Mouse (Mus musculus) midbrain, embryonic 12.5 days (tissue): Measurements from ENCODE around the gene Gm11639. TPM values are rescaled to one million over a fixed set of nuclear protein-coding genes. Genes with fewer than 3 reads are reported as not detected.
"Not testable (repeated sequence)": the region's sequence is repeated elsewhere in the genome, so short reads cannot be mapped to it uniquely, and the experiment has no call there.

Experiments
- ATAC-seq: fragments of 200-750 bp; cut with Nextera tagmentation; 2 replicates; pipeline ENCODE4 v1.8.0; 2017; ENCODE audit warnings: low read depth, moderate TSS enrichment, moderate library complexity; ENCODE audit not compliant: low FRiP score
- H3K27ac ChIP-seq: fragments of 300-500 bp; sonication (generic); replicated peaks from 2 replicates; pipeline ENCODE4 v1.5.1; 2016; ENCODE audit warnings: mild to moderate bottlenecking
- H3K27me3 ChIP-seq: fragments of 300-500 bp; sonication (generic); 2 replicates; pipeline ENCODE4 v1.6.1; 2016; ENCODE audit warnings: mild to moderate bottlenecking
- H3K36me3 ChIP-seq: fragments of 300-500 bp; sonication (generic); 2 replicates; pipeline ENCODE4 v1.6.1; 2016
- H3K4me1 ChIP-seq: fragments of 300-500 bp; sonication (generic); 2 replicates; pipeline ENCODE4 v1.6.1; 2016
- H3K4me2 ChIP-seq: fragments of 300-500 bp; sonication (generic); replicated peaks from 2 replicates; pipeline ENCODE4 v1.6.1; 2016; ENCODE audit warnings: mild to moderate bottlenecking, moderate library complexity
- H3K4me3 ChIP-seq: fragments of 300-500 bp; sonication (generic); 2 replicates; pipeline ENCODE4 v1.5.1; 2016; ENCODE audit warnings: mild to moderate bottlenecking
- H3K9ac ChIP-seq: fragments of 300-500 bp; sonication (generic); replicated peaks from 2 replicates; pipeline ENCODE4 v1.6.1; 2016; ENCODE audit warnings: mild to moderate bottlenecking, moderate library complexity
- H3K9me3 ChIP-seq: fragments of 300-500 bp; sonication (generic); 2 replicates; pipeline ENCODE4 v1.6.1; 2016; ENCODE audit warnings: mild to moderate bottlenecking
- WGBS: fragments of 180-500 bp; shearing (Covaris S2); methylation state at CpG from one replicate; pipeline ENCODE4 v1.1.7; 2016; 5-methylcytosine and 5-hydroxymethylcytosine counted together
- polyA plus RNA-seq: library from polyadenylated mRNA; unstranded; fragments of >200 nt; fragmentation: Nextera tagmentation; extraction: Ambion mirVana; gene quantifications from 2 replicates; pipeline ENCODE4 v1.2.1, GENCODE M21; 2016

Gene Gm11639
- polyA plus RNA-seq, 1 experiment from 2014 or later, result not detected

DNA sequence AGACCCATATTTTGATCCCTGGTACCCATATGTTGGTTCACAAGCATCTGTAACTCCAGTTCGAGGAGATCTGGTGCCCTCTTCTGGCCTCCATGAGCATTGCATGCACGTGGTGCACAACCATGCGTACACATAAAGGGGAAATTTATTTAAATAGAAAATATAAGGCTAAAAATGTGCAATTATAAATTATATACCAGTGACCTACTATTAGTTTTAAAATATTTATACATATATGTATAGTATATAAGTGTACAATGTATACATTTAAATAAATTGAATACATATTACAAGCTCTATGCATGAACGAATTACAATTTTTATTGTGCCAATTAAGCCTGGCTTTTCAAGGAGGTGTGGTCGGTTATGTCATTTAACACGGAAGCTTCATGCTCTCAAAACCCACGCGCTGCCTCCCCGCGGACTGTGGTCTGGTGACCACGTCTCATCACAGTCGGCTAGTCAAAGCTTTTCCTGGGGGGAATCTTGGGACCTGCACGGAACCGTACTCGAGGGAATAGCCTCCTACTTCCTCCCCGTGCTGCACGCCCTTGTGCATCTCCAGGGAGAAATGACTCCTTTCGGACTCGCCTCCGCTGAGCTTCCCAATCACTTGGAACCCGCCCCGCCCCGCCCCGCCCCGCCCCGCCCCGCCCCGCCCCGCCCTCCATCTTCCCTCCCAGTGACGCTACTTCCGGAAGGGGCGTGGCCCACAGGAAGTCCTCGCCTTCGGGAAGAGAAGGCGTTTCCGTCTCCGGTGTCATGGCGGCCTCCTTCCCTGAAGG lies 440.4 kb downstream of the Gm11639 start, which contains the start of gene Mettl2:
Gene Mettl2 (plus strand): TSS at position 691 of the 785 bp plus-strand sequence.
- H3K4me1 ChIP-seq, result peaks cover 10% of the 10 kb centered on the region
- ATAC-seq, result peak; percentile 91
- peak within 1 kb of the TSS; percentile 95 for H3K4me2 ChIP-seq
- peak within 1 kb of the TSS; percentile 73 for H3K9ac ChIP-seq
- no peaks in the 10 kb centered on the region for H3K9me3 ChIP-seq
- H3K27ac ChIP-seq, result peak within 1 kb of the TSS; percentile 63; the same call in 1 of the 2 replicates
- WGBS, result 3% methylated on average over 32 of the region's 38 CpGs
- H3K4me3 ChIP-seq, result peak within 1 kb of the TSS; percentile 83
- peaks cover 21% of the 10 kb centered on the region for H3K36me3 ChIP-seq
- no peaks in the 10 kb centered on the region for H3K27me3 ChIP-seq

DNA sequence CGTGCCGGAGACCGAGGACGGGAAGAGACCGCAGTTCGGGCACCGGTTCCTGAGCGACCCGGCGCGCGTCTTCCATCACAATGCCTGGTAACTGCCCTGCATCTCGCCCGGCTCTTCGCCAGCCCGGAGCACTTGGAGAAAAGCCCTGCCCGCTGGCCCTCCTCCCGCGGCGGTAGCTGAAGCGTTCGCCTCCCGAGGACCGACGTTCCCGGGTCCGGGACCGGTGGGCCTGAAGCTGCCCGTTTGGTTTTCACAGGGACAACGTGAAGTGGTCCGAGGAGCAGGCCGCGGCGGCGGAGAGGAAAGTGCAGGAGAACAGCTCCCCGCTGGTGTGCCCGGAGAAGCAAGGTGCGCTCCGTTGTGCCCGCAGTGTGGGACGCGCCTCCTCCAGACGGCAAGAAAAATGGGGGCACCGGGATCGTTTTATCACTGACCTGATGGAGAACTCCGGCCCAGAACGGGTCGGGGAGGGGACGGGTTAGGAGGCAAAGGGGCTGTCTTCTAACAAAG lies 441.1 kb downstream of the Gm11639 start:
- H3K9me3 ChIP-seq, result no peaks in the 10 kb centered on the region
- peak overlapping the region; percentile 63; the same call in 1 of the 2 replicates for H3K27ac ChIP-seq
- H3K4me3 ChIP-seq, result peak overlapping the region; percentile 83
- peak overlapping the region; percentile 95 for H3K4me2 ChIP-seq
- H3K9ac ChIP-seq, result peak overlapping the region; percentile 73
- H3K27me3 ChIP-seq, result no peaks in the 10 kb centered on the region
- peak; percentile 28; the same call in 1 of the 2 replicates for ATAC-seq
- under 1% methylated on average over 48 of the region's 49 CpGs for WGBS
- H3K4me1 ChIP-seq, result peaks cover 10% of the 10 kb centered on the region
- H3K36me3 ChIP-seq, result peaks cover 25% of the 10 kb centered on the region

DNA sequence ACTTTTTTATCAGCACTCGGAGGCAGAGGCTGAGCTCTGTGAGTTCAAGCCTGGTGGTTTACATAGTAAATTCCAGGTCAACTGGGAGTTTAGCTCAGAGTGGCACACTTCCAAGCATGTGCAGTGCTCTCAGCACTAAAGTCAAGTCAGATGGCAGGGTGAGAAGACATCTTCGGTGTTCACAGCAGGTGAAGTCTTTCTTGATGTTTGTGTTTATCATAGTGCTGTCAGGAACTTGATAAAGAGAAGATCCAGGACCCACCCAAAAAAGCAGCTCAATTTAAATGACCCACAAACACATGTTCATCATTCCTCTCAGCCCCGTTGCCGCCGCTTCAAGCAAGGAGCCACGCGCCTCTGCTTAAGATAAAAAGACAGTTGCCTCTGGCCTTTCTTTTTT lies 450.2 kb downstream of the Gm11639 start:
- no peak overlapping the region for H3K4me3 ChIP-seq
- no peak for ATAC-seq
- H3K9ac ChIP-seq, result no peak overlapping the region
- peaks cover 93% of the 10 kb centered on the region for H3K36me3 ChIP-seq
- no peak overlapping the region for H3K27ac ChIP-seq
- WGBS, result 97% methylated on average over 7 of the region's 7 CpGs
- no peaks in the 10 kb centered on the region for H3K4me1 ChIP-seq
- H3K4me2 ChIP-seq, result no peak overlapping the region
- H3K27me3 ChIP-seq, result no peaks in the 10 kb centered on the region
- no peaks in the 10 kb centered on the region for H3K9me3 ChIP-seq

DNA sequence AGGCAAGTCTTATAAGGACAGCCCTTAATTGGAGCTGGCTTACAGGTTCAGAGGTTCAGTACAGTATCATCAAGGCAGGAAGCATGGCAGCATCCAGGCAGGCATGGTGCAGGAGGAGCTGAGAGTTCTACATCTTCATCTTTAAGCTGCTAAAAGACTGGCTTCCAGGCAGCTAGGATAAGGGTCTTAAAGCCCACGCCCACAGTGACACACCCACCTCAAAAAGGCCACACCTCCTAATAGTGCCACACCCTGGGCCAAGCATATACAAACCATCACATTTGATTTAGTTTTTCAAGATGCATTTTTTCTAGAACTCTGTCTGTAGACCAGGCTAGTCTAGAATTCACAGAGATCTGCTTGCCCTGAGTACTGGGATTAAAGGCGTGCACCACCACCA lies 451.7 kb downstream of the Gm11639 start:
- WGBS, result 83% methylated on average over 2 of the region's 2 CpGs
- peaks cover 90% of the 10 kb centered on the region for H3K36me3 ChIP-seq
- not testable (repeated sequence) for H3K9me3 ChIP-seq, ATAC-seq, H3K4me1 ChIP-seq, H3K27ac ChIP-seq, H3K27me3 ChIP-seq, H3K4me2 ChIP-seq, H3K4me3 ChIP-seq, H3K9ac ChIP-seq

DNA sequence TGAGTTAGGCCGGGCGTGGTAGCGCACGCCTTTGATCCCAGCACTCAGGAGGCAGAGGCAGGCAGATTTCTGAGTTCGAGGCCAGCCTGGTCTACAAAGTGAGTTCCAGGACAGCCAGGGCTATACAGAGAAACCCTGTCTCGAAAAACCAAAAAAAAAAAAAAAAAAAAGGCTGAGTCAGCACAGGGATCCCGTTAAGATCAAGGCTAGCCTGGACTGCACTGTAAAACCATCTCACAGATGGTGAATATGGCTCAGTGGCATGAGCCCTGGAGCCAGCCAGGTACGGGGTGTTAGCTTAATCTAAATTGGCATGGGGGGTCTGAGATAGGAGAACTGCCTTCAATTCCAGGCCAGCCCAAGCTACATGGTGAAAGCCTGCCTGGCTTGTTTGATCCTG lies 455.0 kb downstream of the Gm11639 start:
- H3K4me2 ChIP-seq, ATAC-seq, H3K9ac ChIP-seq, H3K27me3 ChIP-seq, H3K9me3 ChIP-seq, H3K4me3 ChIP-seq, H3K4me1 ChIP-seq, H3K27ac ChIP-seq: not testable (repeated sequence)
- WGBS, result 91% methylated on average over 7 of the region's 8 CpGs
- H3K36me3 ChIP-seq, result peaks cover 59% of the 10 kb centered on the region

DNA sequence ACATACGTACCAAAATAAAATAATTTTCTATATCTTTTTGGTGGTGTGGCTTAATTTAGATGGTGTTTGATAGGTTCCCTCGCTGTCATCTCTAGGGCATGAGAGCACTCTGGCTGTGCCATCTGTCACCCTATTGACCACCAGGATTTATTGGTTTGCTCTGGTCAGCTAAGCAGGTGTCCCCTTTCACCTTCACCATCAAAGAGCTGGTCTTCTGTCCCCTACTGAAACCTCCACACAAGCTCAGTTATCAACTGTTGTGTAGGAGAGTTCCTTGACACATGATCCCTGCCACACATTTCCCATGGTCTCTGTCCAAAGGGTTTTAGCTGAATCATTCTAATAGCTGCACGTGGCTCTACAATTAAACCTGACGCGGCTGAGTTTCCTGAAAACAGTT lies 455.6 kb downstream of the Gm11639 start:
- H3K9ac ChIP-seq, result no peak overlapping the region
- no peaks in the 10 kb centered on the region for H3K4me1 ChIP-seq
- H3K4me2 ChIP-seq, result no peak overlapping the region
- H3K4me3 ChIP-seq, result no peak overlapping the region
- no peak overlapping the region for H3K27ac ChIP-seq
- peaks cover 53% of the 10 kb centered on the region for H3K36me3 ChIP-seq
- no peaks in the 10 kb centered on the region for H3K9me3 ChIP-seq
- ATAC-seq, result no peak
- WGBS, result 98% methylated on average over 5 of the region's 5 CpGs
- H3K27me3 ChIP-seq, result no peaks in the 10 kb centered on the region

DNA sequence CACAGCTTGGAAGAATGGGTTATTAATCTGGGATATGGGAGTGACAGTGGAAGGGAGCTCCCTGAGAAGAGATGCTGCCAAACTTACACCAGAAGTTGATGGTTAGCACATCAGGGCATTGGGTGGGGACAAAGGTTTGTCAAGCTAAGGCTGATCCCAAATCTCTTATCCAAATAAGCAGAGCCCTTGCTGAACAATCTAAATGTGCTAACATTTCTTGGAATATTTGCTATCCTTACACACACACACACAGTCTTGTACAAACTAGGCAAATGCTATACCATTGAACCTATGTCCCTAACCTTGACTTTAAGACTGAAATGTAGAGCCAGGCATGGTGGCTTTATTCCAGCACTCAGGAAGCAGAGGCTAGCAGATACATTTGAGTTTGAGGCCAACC lies 458.1 kb downstream of the Gm11639 start:
- Histone ChIP-seq H3K27ac (no peak overlapping the region), H3K9ac (no peak overlapping the region), H3K36me3 (peaks cover 28% of the 10 kb centered on the region), H3K9me3 (no peaks in the 10 kb centered on the region), H3K27me3 (no peaks in the 10 kb centered on the region), H3K4me1 (no peaks in the 10 kb centered on the region), H3K4me2 (no peak overlapping the region), H3K4me3 (no peak overlapping the region)
- no peak for ATAC-seq

DNA sequence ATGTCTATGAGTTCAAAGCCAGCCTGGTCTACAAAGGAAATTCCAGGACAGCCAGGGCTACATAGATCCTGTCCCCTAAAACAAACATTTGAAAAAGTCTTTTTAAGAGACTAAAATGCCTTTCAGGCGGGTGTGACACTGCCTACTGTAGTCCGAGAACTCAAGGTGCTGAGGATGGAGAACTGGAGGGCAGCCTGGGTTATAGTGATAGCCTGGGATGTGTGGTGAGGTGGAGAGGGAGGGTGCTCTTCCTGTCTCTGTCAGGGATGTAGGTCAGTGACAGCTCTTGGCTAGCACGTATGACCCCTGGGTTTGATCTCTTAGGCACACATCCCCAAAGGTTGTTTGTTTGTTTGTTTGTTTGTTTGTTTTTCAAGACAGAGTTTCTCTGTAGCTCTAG lies 458.6 kb downstream of the Gm11639 start:
- Histone ChIP-seq H3K27me3 (no peaks in the 10 kb centered on the region), H3K27ac (no peak overlapping the region), H3K4me2 (no peak overlapping the region), H3K4me1 (no peaks in the 10 kb centered on the region), H3K9ac (no peak overlapping the region), H3K36me3 (peaks cover 25% of the 10 kb centered on the region), H3K9me3 (no peaks in the 10 kb centered on the region), H3K4me3 (no peak overlapping the region)
- no peak for ATAC-seq
- WGBS, result 87% methylated on average over 3 of the region's 3 CpGs

DNA sequence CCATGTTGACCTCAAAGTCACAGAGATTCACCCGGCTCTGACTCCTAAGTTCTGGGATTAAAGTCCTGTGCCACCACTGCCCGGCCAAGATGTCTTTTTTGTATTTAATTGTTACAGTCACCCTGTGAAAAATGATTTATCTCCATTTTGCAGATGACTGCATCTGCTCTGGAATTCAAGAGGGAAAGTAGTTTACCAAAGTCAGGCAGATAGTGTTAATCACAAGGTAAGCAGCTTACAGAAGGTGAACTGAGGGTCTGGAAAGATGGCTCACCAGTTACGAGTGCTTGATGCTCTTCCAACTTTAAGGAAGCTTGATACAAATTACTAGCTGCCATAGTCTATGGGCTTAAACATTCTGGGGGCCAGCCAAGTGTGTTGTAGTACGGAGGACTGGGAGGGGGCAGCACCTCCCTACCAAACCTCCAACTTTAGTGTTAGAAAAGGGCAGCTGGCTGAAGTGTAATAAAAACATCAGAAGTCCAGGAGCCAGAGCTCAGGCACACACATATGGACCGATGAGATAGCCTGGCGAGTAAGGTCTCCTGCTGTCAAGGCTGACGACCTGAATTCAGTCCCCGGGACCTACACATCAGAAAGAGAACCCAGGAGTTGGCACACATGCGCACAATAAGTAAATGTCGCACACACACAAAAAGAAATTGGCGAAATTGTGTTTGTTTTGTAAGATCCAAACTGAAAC lies 459.2 kb downstream of the Gm11639 start:
- Histone ChIP-seq H3K27me3 (no peaks in the 10 kb centered on the region), H3K27ac (no peak overlapping the region), H3K36me3 (peaks cover 19% of the 10 kb centered on the region), H3K4me2 (no peak overlapping the region), H3K9me3 (no peaks in the 10 kb centered on the region), H3K4me1 (no peaks in the 10 kb centered on the region), H3K4me3 (no peak overlapping the region), H3K9ac (no peak overlapping the region)
- no peak for ATAC-seq
- WGBS, result 86% methylated on average over 11 of the region's 11 CpGs

DNA sequence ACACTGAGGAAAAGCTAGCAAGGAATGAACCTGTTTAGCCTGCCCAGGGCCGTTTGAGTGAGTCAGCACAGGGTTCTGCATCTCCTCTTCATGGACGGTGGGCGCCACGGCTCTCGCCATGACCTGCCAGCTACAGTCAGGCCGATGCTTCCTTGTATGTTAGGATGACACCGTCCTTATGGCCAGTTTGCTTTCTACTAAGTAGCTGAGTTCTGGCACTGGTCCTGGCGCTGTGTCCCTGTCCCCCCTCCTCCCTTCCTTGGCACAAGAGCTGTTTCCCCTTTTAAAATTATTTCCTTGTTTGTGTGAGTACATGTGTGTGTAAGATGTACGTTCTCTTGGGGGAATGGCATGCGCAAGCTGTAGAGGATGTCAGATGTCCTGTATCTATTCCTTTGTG lies 459.7 kb downstream of the Gm11639 start:
- peaks cover 14% of the 10 kb centered on the region for H3K36me3 ChIP-seq
- no peak overlapping the region for H3K9ac ChIP-seq
- no peaks in the 10 kb centered on the region for H3K9me3 ChIP-seq
- H3K27me3 ChIP-seq, result no peaks in the 10 kb centered on the region
- no peaks in the 10 kb centered on the region for H3K4me1 ChIP-seq
- 91% methylated on average over 10 of the region's 10 CpGs for WGBS
- no peak overlapping the region for H3K4me2 ChIP-seq
- no peak for ATAC-seq
- H3K27ac ChIP-seq, result no peak overlapping the region
- H3K4me3 ChIP-seq, result no peak overlapping the region

DNA sequence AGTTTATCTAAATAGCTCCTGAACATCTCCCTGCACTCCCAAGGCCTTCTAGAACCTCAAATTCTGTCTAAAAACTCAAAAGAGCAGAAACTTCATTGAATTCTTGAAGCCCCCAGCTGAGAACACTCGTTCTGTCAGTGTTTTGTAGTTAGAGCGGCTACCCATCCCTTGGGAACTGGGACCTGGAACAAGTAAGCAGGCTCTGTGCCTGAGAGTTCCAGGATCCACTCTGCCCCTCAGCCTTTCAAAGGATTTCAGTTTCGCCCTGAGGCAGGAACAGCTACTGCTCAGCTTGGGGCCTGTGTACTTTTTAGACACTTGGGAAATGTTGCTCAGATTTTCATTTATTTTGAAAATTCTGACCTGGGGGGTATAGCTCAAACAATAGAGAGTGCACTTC lies 461.1 kb downstream of the Gm11639 start, which contains the start of gene Gm10842:
Gene Gm10842 (plus strand): TSS at position 301 of the 400 bp plus-strand sequence.
- no peaks in the 10 kb centered on the region for H3K9me3 ChIP-seq
- H3K9ac ChIP-seq, result no peak within 1 kb of the TSS
- no peaks in the 10 kb centered on the region for H3K27me3 ChIP-seq
- peaks cover 4% of the 10 kb centered on the region; the same call in 1 of the 2 replicates for H3K4me1 ChIP-seq
- no peak within 1 kb of the TSS for H3K4me2 ChIP-seq
- ATAC-seq, result no peak
- WGBS, result 73% methylated on average over 3 of the region's 3 CpGs
- H3K4me3 ChIP-seq, result no peak within 1 kb of the TSS
- 0 out of 2 replicates have a peak, but pooled peaks cover 4% of the 10 kb centered on the region for H3K36me3 ChIP-seq
- H3K27ac ChIP-seq, result no peak within 1 kb of the TSS

DNA sequence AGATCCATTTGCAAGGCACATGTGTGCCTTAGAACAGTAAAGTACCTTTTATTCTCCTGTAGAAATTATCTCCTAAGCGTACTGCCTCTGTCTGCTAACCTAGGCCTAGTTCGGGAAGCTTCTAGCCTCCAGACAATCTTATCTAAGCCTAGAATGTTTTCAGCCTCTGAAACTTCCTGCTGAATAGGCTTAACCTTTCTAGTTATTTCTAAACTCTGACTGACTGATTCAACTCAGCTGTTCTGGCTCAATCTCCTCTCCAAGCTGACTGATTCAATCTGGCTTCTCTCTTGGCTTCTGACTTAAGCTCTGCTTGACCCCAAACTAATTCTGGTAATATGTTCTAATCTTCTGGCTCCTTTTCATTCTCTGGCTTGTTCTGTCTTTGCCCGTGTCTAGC lies 463.8 kb downstream of the Gm11639 start:
- Histone ChIP-seq H3K9me3 (no peaks in the 10 kb centered on the region), H3K4me1 (peaks cover 11% of the 10 kb centered on the region), H3K36me3 (no peaks in the 10 kb centered on the region), H3K27ac (no peak overlapping the region), H3K27me3 (no peaks in the 10 kb centered on the region; the same call in 1 of the 2 replicates), H3K9ac (no peak overlapping the region), H3K4me3 (no peak overlapping the region), H3K4me2 (no peak overlapping the region)
- 81% methylated on average over 3 of the region's 3 CpGs for WGBS
- ATAC-seq, result no peak
